Mouse (Mus musculus): ENCODE results near the gene Ddx31.

DNA sequence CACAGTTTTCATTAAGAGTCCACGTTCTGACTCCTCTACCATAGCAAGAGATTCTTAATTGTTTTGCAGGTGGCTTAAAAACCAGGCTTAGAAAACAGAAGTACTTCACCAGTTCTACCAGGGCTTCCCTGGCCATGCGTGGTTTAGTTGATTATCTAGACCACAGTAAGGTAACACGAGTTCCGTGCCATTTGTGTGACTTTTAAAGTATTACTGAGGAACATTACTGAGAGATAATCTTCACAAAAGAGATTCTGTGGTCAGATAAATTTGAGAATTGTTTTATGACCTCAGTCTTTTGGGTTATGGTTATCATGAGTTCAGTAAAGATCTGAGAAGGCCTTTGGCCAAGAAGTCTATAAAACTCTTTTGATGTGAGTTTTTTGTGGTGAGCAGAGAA lies 19.1 kb downstream of the Ddx31 start:
- TF ChIP-seq CTCF (IDR thresholded peaks at IDR 0.05; ENCODE audit: borderline replicate concordance, control insufficient read depth, extremely low read depth, insufficient read depth, low read length, poor library complexity) (no peak), POLR2A (IDR thresholded peaks at IDR 0.05; ENCODE audit: control insufficient read depth, extremely low read depth, insufficient read depth, low read length, poor library complexity) (no peak)
